Mouse (Mus musculus) myocyte (in vitro differentiated cells): Measurements from ENCODE around the gene Poglut1.

Source experiments
- CEBPB ChIP-seq: IDR thresholded peaks from 2 replicates; pipeline ENCODE4 v1.6.1; 2011; ENCODE audit warnings: mild to moderate bottlenecking, moderate library complexity; ENCODE audit not compliant: poor library complexity, insufficient read depth, severe bottlenecking
- E2F4 ChIP-seq: IDR thresholded peaks from one replicate; pipeline ENCODE4 v1.6.1; 2011; ENCODE audit warnings: mild to moderate bottlenecking, control low read depth, moderate library complexity; ENCODE audit not compliant: insufficient read depth
- MAX ChIP-seq: IDR thresholded peaks from one replicate; pipeline ENCODE4 v1.6.1; 2011; ENCODE audit warnings: low read depth, mild to moderate bottlenecking, control low read depth
- MYOD1 ChIP-seq, 3 experiments: IDR thresholded peaks; one replicate each; pipeline ENCODE4 v1.6.1; 2011; ENCODE audit warnings: control low read depth in 2 of 3, low read depth in 2 of 3, mild to moderate bottlenecking in 2 of 3, moderate library complexity in 1 of 3; ENCODE audit not compliant: insufficient read length in 2 of 3, control insufficient read depth in 1 of 3
- MYOG ChIP-seq, 3 experiments: IDR thresholded peaks; one replicate each; pipeline ENCODE4 v1.6.1; 2011; ENCODE audit warnings: control low read depth in 2 of 3, low read depth in 2 of 3, mild to moderate bottlenecking in 2 of 3; ENCODE audit not compliant: insufficient read length in 2 of 3, control insufficient read depth in 1 of 3, insufficient read depth in 1 of 3
- POLR2A ChIP-seq: IDR thresholded peaks from one replicate; pipeline ENCODE4 v1.6.1; 2011; ENCODE audit warnings: low read depth, mild to moderate bottlenecking, control low read depth, moderate library complexity; ENCODE audit not compliant: insufficient read length
- POLR2AphosphoS2 ChIP-seq: IDR thresholded peaks from one replicate; pipeline ENCODE4 v1.6.1; 2011; ENCODE audit warnings: low read depth, control low read depth; ENCODE audit not compliant: insufficient read length
- REST ChIP-seq: IDR thresholded peaks from one replicate; pipeline ENCODE4 v1.6.1; 2011; ENCODE audit warnings: mild to moderate bottlenecking, control low read depth, moderate library complexity; ENCODE audit not compliant: insufficient read depth, insufficient read length
- USF1 ChIP-seq: IDR thresholded peaks from one replicate; pipeline ENCODE4 v1.6.1; 2011; ENCODE audit warnings: low read depth, mild to moderate bottlenecking, control low read depth, moderate library complexity

GRCm38 (mm10) chr16:38510846-38511245 is 39.2 kb downstream of the Poglut1 start:
- TF ChIP-seq MYOG (IDR thresholded peaks at IDR 0.05; ENCODE audit: control insufficient read depth in 1 of 3, insufficient read depth in 1 of 3, insufficient read length in 2 of 3, low read depth in 2 of 3) (no peak), REST (no peak), POLR2A (no peak), POLR2AphosphoS2 (no peak), USF1 (no peak), MAX (no peak), MYOD1 (IDR thresholded peaks at IDR 0.05; ENCODE audit: control insufficient read depth in 1 of 3, insufficient read length in 2 of 3, low read depth in 2 of 3) (no peak), CEBPB (no peak), E2F4 (no peak)
